Mouse (Mus musculus) erythroblast, embryonic 14.5 days (primary cell): ENCODE results near the gene Gm614. TPM values are rescaled to one million over a fixed set of nuclear protein-coding genes. Genes with fewer than 3 reads are reported as not detected.
A peak's percentile ranks its signal among the peaks of the same experiment; 100 is the strongest.

ENCODE experiments used
- H3K27me3 ChIP-seq: 2 replicates; pipeline ENCODE4 v1.6.1; 2012; ENCODE audit warnings: inconsistent platforms; ENCODE audit not compliant: control insufficient read depth
- H3K36me3 ChIP-seq: 2 replicates; pipeline ENCODE4 v1.6.1; 2012; ENCODE audit warnings: mild to moderate bottlenecking, inconsistent platforms; ENCODE audit not compliant: control insufficient read depth
- H3K4me1 ChIP-seq: 2 replicates; pipeline ENCODE4 v1.6.1; 2012; ENCODE audit warnings: inconsistent platforms; ENCODE audit not compliant: control insufficient read depth
- H3K4me3 ChIP-seq: replicated peaks from 2 replicates; pipeline ENCODE3; 2012; ENCODE audit warnings: moderate library complexity, mild to moderate bottlenecking, inconsistent platforms
- H3K9me3 ChIP-seq: 2 replicates; pipeline ENCODE4 v1.6.1; 2012; ENCODE audit warnings: low read length, inconsistent platforms, mixed read lengths; ENCODE audit not compliant: control insufficient read depth
- GATA1 ChIP-seq: IDR thresholded peaks from 2 replicates; pipeline ENCODE4 v1.6.1; 2012; ENCODE audit warnings: low read length, inconsistent platforms, mixed read lengths
- TAL1 ChIP-seq: IDR thresholded peaks from 3 replicates; pipeline ENCODE4 v1.6.1; 2012; ENCODE audit warnings: low read length, inconsistent platforms, mixed read lengths
- polyA plus RNA-seq: library from polyadenylated mRNA; stranded (reverse); fragments of >175 nt; gene quantifications from 2 replicates; pipeline ENCODE4 v1.2.3, GENCODE M21; 2012

The Gm614 gene
- polyA plus RNA-seq, 1 experiment = not detected

DNA sequence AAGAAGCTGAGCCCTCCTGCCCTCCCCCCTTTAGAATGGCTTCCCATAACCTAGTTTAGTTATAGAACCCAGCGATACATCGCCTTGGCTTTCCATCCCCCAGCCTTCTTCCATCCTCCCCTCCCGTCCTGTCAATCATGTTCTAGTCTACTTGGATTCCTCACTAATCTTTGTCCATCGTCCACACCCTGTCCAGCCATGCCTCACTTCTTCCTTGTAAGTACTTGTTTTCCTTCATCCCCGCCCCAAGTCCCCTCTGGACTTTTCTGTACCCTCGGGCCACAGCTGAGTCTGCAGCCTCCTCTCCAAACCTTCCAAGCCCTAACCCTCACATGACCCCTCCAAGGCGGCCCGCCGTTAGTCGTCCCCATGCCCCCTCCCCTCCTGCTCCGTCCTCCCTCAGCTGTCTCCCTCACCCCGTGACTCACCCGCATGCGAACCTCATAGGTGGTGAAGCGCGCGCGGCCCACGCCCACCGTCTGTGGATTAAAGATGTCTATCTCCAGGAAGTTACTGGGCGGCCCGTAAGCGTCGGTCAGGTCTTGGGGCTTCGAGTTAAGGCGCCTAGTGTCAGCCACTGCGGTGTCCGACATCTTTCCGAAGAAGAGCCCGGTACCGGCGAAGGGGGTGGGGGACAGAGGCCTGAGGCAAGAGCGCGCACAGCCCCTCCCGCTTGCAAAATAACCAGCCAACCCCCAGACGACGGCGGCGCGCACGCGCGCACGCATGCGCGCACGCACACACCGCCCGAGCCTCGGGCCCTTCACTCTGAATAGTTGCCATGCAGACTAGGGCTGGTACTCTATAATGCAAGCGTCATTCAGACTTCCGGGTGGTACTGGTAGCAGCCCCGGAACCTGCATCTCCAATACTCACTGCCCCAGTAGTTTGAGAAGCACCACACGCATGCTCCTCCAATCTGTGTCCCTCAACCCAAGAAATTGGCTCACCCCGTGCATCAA lies 41.7 kb downstream of the Gm614 start, which contains the start of gene Snx12:
TSS of gene Snx12 (minus strand) at position 730 of the 962 bp plus-strand sequence.
- Histone ChIP-seq H3K4me3 (peak within 1 kb of the TSS; percentile 80), H3K4me1 (peaks cover 19% of the 10 kb centered on the region), H3K36me3 (no peaks in the 10 kb centered on the region), H3K27me3 (peaks cover 14% of the 10 kb centered on the region; the same call in 1 of the 2 replicates), H3K9me3 (no peaks in the 10 kb centered on the region)
- TF ChIP-seq GATA1 (no peak), TAL1 (no peak)

Other genes starting within 250 kb of the Gm614 start
- gene Tex11, start 204.3 kb downstream of the Gm614 start, polyA plus RNA-seq = not detected in 2 replicates
- gene Slc7a3, start 178.0 kb downstream of the Gm614 start, polyA plus RNA-seq = 0.01 TPM in 1 of 2 replicates, not detected in the other
- gene Snx12, start 41.4 kb downstream of the Gm614 start, polyA plus RNA-seq = 1.8 and 1.9 TPM in 2 replicates
- gene Foxo4, start 9.5 kb downstream of the Gm614 start, polyA plus RNA-seq = 12.1 and 14.7 TPM in 2 replicates
- gene Il2rg, start 4.3 kb upstream of the Gm614 start, polyA plus RNA-seq = 0.19 and 0.46 TPM in 2 replicates
- gene Gm20489, start 5.0 kb upstream of the Gm614 start, polyA plus RNA-seq = not detected in 2 replicates
- gene Med12, start 10.0 kb upstream of the Gm614 start, polyA plus RNA-seq = 27.4 and 30.3 TPM in 2 replicates
- gene Nlgn3, start 35.2 kb upstream of the Gm614 start, polyA plus RNA-seq = 0.02 TPM in 1 of 2 replicates, not detected in the other
- gene Gjb1, start 112.4 kb upstream of the Gm614 start, polyA plus RNA-seq = 0.09 and 0.13 TPM in 2 replicates
- 0.13 and 0.71 TPM in 2 replicates for gene Zmym3, start 156.9 kb upstream of the Gm614 start, polyA plus RNA-seq
- 1.7 and 2.5 TPM in 2 replicates for gene Nono, start 165.3 kb upstream of the Gm614 start, polyA plus RNA-seq
- 0.06 TPM in 1 of 2 replicates, not detected in the other for gene Itgb1bp2, start 185.1 kb upstream of the Gm614 start, polyA plus RNA-seq